Mouse (Mus musculus) CH12.LX (cell line): ENCODE measurements around the gene Kcne3. TPM values are rescaled to one million over a fixed set of nuclear protein-coding genes. Genes with fewer than 3 reads are reported as not detected.

Source experiments
- DNase-seq: peaks from one replicate; pipeline ENCODE4 v3.0.0-alpha.2; 2013; ENCODE audit errors: extremely low read depth
- H3K27ac ChIP-seq: 2 replicates; pipeline ENCODE4 v1.5.1; 2012; ENCODE audit warnings: low read depth, mild to moderate bottlenecking, control low read depth, moderate library complexity; ENCODE audit not compliant: insufficient read depth
- H3K27me3 ChIP-seq: replicated peaks from 2 replicates; pipeline ENCODE3; 2012; ENCODE audit warnings: inconsistent platforms
- H3K36me3 ChIP-seq, 2 experiments: replicated peaks in 1 of 2; 2 replicates each; pipeline versions ENCODE3 to v1.6.1; 2012; ENCODE audit warnings: inconsistent platforms in 1 of 2, low read length in 1 of 2, mild to moderate bottlenecking in 1 of 2, mixed read lengths in 1 of 2, moderate library complexity in 1 of 2; ENCODE audit not compliant: control insufficient read depth in 1 of 2, insufficient read depth in 1 of 2
- H3K4me1 ChIP-seq, 2 experiments: 2 replicates each; pipeline ENCODE4 v1.6.1; 2012; ENCODE audit warnings: inconsistent platforms in 1 of 2, moderate library complexity in 1 of 2; ENCODE audit not compliant: insufficient read depth in 2 of 2, control insufficient read depth in 1 of 2
- H3K4me2 ChIP-seq: 2 replicates; pipeline ENCODE4 v1.6.1; 2012; ENCODE audit warnings: low read depth, mild to moderate bottlenecking, control low read depth; ENCODE audit not compliant: poor library complexity, insufficient read depth, severe bottlenecking
- H3K4me3 ChIP-seq, 3 experiments: fragments of 150-350 bp in 1 of 3; sonication (generic) in 1 of 3; replicated peaks in 1 of 3; 2 replicates each; pipeline versions ENCODE3 to v1.5.1; 2011 to 2012; ENCODE audit warnings: low read depth in 2 of 3, low read length in 2 of 3, mild to moderate bottlenecking in 2 of 3, moderate library complexity in 2 of 3, control low read depth in 1 of 3, improper control_type of control experiment in 1 of 3, inconsistent platforms in 1 of 3, mixed read lengths in 1 of 3; ENCODE audit not compliant: poor library complexity in 1 of 3
- H3K79me2 ChIP-seq: replicated peaks from 2 replicates; pipeline ENCODE4 v1.6.1; 2012; ENCODE audit warnings: mild to moderate bottlenecking, moderate library complexity; ENCODE audit not compliant: control insufficient read depth, poor library complexity, insufficient read depth, severe bottlenecking; ENCODE audit errors: extremely low read depth
- H3K9ac ChIP-seq: 2 replicates; pipeline ENCODE4 v1.6.1; 2012; ENCODE audit warnings: low read depth, mild to moderate bottlenecking, control low read depth, moderate library complexity; ENCODE audit not compliant: insufficient read depth
- H3K9me3 ChIP-seq: replicated peaks from 2 replicates; pipeline ENCODE3; 2012; ENCODE audit warnings: low read length, inconsistent platforms, mixed read lengths
- CHD1 ChIP-seq: IDR thresholded peaks from 2 replicates; pipeline ENCODE4 v1.6.1; 2012; ENCODE audit warnings: low read depth, low read length, improper control_type of control experiment, inconsistent platforms
- CHD2 ChIP-seq: IDR thresholded peaks from 2 replicates; pipeline ENCODE4 v1.6.1; 2011; ENCODE audit warnings: low read length, improper control_type of control experiment
- E2F4 ChIP-seq: IDR thresholded peaks from 2 replicates; pipeline ENCODE4 v1.6.1; 2011; ENCODE audit warnings: low read depth, low read length, improper control_type of control experiment; ENCODE audit not compliant: insufficient replicate concordance
- ELF1 ChIP-seq: IDR thresholded peaks from 2 replicates; pipeline ENCODE4 v1.6.1; 2014; ENCODE audit warnings: low read depth, mild to moderate bottlenecking, inconsistent platforms, low read length, improper control_type of control experiment
- EP300 ChIP-seq: IDR thresholded peaks from 2 replicates; pipeline ENCODE4 v1.6.1; 2011; ENCODE audit warnings: low read length, improper control_type of control experiment
- ETS1 ChIP-seq: conservative IDR thresholded peaks from 2 replicates; pipeline ENCODE4 v1.6.1; 2012; ENCODE audit warnings: low read depth, mild to moderate bottlenecking, inconsistent platforms, low read length, improper control_type of control experiment, moderate library complexity
- GABPA ChIP-seq: IDR thresholded peaks from 2 replicates; pipeline ENCODE4 v1.6.1; 2012; ENCODE audit warnings: low read depth, low read length, improper control_type of control experiment, inconsistent platforms; ENCODE audit not compliant: insufficient replicate concordance
- IRF4 ChIP-seq: IDR thresholded peaks from 2 replicates; pipeline ENCODE4 v1.6.1; 2014; ENCODE audit warnings: low read depth, mild to moderate bottlenecking, inconsistent platforms, low read length, improper control_type of control experiment
- MAFK ChIP-seq: IDR thresholded peaks from 2 replicates; pipeline ENCODE4 v1.6.1; 2011; ENCODE audit warnings: low read length, improper control_type of control experiment; ENCODE audit not compliant: insufficient replicate concordance
- MAX ChIP-seq: IDR thresholded peaks from 2 replicates; pipeline ENCODE4 v1.6.1; 2011; ENCODE audit warnings: low read length, improper control_type of control experiment
- MAZ ChIP-seq: IDR thresholded peaks from 2 replicates; pipeline ENCODE4 v1.6.1; 2012; ENCODE audit warnings: low read depth, mild to moderate bottlenecking, inconsistent platforms, low read length, improper control_type of control experiment, moderate library complexity
- NRF1 ChIP-seq: IDR thresholded peaks from 2 replicates; pipeline ENCODE4 v1.6.1; 2014; ENCODE audit warnings: low read depth, mild to moderate bottlenecking, inconsistent platforms, low read length, improper control_type of control experiment, moderate library complexity
- PAX5 ChIP-seq: IDR thresholded peaks from 2 replicates; pipeline ENCODE4 v1.6.1; 2012; ENCODE audit warnings: low read length, inconsistent platforms, mixed read lengths
- POLR2AphosphoS2 ChIP-seq: IDR thresholded peaks from 2 replicates; pipeline ENCODE4 v1.6.1; 2011; ENCODE audit warnings: low read depth, low read length, improper control_type of control experiment
- TCF12 ChIP-seq: IDR thresholded peaks from 2 replicates; pipeline ENCODE4 v1.6.1; 2014; ENCODE audit warnings: low read depth, mild to moderate bottlenecking, inconsistent platforms, low read length, improper control_type of control experiment
- UBTF ChIP-seq: IDR thresholded peaks from 2 replicates; pipeline ENCODE4 v1.6.1; 2012; ENCODE audit warnings: low read depth, mild to moderate bottlenecking, inconsistent platforms, low read length, improper control_type of control experiment, moderate library complexity
- USF1 ChIP-seq: IDR thresholded peaks from 2 replicates; pipeline ENCODE4 v1.6.1; 2014; ENCODE audit warnings: low read depth, mild to moderate bottlenecking, inconsistent platforms, low read length, improper control_type of control experiment
- USF2 ChIP-seq: conservative IDR thresholded peaks from 2 replicates; pipeline ENCODE4 v1.6.1; 2011; ENCODE audit warnings: low read depth, low read length, improper control_type of control experiment
- ZC3H11A ChIP-seq: IDR thresholded peaks from 2 replicates; pipeline ENCODE4 v1.6.1; 2012; ENCODE audit warnings: low read depth, mild to moderate bottlenecking, inconsistent platforms, low read length, improper control_type of control experiment
- ZMIZ1 ChIP-seq: IDR thresholded peaks from 2 replicates; pipeline ENCODE4 v1.6.1; 2012; ENCODE audit warnings: low read depth, mild to moderate bottlenecking, inconsistent platforms, low read length, improper control_type of control experiment
- dilution Hi-C: fragments of 300-500 bp; cut with MboI; formaldehyde crosslinking; loops from 2 replicates; pipeline ENCODE4 v1.14.3; 2020; ENCODE audit warnings: low sequenced_read_pairs; ENCODE audit not compliant: extremely low pct_unique_long_range_greater_than_20kb, extremely low pct_ligation_motif_present
- in situ Hi-C: fragments of 300-500 bp; cut with MboI; formaldehyde crosslinking; loops from 3 replicates; pipeline ENCODE4 v1.14.3; 2019; ENCODE audit warnings: low sequenced_read_pairs, low pct_ligation_motif_present, low pct_unique_long_range_greater_than_20kb, mixed read lengths
- polyA plus RNA-seq: library from polyadenylated mRNA; unstranded; fragments of >175 nt; gene quantifications from 2 replicates; pipeline ENCODE4 v1.2.1, GENCODE M21; 2012; ENCODE audit warnings: low read depth; ENCODE audit not compliant: insufficient read length
- total RNA-seq, 2 experiments: library from RNA; depleted of rRNA; stranded (reverse); fragments of 300-350 nt in 1 of 2; fragments of >200 nt in 1 of 2; gene quantifications; 2 replicates each; pipeline ENCODE4 v1.2.3; 2012 to 2014

Gene Kcne3
- total and polyA plus RNA-seq, 3 experiments, result not detected

DNA sequence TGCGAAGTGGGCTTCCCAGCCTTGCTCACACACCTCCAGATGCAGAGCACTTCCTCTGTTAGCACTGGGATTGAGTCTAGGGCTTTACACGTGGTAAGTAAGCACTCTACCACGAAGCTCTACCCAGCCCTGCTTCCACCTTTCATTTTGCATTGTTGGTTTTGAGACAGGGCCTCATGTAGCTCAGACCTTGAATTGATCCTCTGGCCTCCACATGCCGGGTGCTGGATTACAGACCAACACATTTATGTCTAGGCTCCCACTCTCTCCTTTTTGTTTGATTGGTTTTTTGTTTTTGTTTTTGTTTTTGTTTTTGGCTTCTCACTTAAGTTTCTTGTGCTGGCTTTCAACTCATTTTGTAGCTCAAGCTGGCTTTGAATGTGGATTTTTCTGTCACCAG, 5.5 kb upstream of the Kcne3 start:
- Histone ChIP-seq H3K9ac (no peak overlapping the region), H3K36me3 (no peaks in the 10 kb centered on the region), H3K4me3 (no peak overlapping the region), H3K4me1 (peaks cover 0 to 3% of the 10 kb centered on the region in 2 experiments; a peak in 2 of 4 replicates), H3K27ac (no peak overlapping the region), H3K27me3 (no peaks in the 10 kb centered on the region), H3K79me2 (no peaks in the 10 kb centered on the region), H3K9me3 (no peaks in the 10 kb centered on the region), H3K4me2 (no peak overlapping the region)
- TF ChIP-seq MAX, result no peak
- TF ChIP-seq TCF12, result no peak
- no peak for TF ChIP-seq CHD2
- no peak for TF ChIP-seq NRF1
- no peak for TF ChIP-seq IRF4
- TF ChIP-seq E2F4, result no peak
- no peak for TF ChIP-seq UBTF
- TF ChIP-seq ZC3H11A, result no peak
- no peak for TF ChIP-seq MAFK
- TF ChIP-seq MAZ, result no peak
- no peak for TF ChIP-seq USF2
- no peak for TF ChIP-seq ETS1
- no peak for TF ChIP-seq GABPA
- no peak for TF ChIP-seq EP300
- no peak for TF ChIP-seq POLR2AphosphoS2
- no peak for DNase-seq
- dilution Hi-C loops (no loop called here), in situ Hi-C loops (no loop called here)

DNA sequence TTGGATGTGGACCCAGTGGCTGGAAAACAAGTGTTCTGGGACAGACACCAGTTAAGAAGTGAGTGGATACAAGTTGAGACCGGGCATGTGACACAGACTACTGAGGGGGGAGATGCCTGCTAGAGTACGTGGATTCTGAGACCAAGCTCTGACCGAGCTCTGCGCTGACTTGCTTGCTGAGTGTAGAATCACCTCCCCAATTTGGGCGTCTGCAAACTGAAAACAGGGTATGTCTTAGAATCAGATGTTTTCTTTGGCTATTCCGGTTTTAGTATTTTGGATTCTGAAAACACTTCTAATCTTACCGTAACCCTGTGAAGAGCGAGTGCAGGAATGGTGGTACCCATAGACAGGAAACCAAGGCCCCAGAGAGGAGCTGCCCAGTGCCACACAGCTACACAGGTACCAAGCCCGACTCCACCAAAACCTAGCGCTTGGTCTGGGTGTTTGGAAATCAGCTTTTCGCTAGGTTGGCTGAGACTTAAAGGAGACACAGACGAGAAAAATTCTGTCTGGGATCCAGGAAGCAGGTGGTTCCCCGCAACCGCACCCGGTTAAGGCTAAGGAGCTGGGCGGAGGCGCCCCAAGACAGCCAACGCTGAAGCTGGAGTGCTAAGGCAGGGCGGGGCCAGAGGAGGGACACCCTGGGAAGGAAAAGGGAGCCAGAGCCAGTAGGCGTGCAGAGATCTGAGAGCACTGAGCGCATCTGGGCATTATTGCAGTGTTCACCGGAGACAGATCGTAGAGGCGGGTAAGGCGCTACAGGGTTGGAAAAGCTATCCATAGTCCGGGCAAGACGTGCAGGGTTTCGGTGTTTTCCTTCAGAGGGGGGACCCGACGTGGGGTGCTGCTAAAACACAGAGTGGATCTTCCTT, 2.0 kb downstream of the Kcne3 start:
- TF ChIP-seq PAX5, result no peak
- no peak for TF ChIP-seq CHD1
- TF ChIP-seq CHD2, result no peak
- no peak for TF ChIP-seq ELF1
- TF ChIP-seq MAZ, result no peak
- TF ChIP-seq ZC3H11A, result no peak
- TF ChIP-seq MAFK, result no peak
- TF ChIP-seq USF1, result no peak
- no peak for TF ChIP-seq POLR2AphosphoS2
- TF ChIP-seq ZMIZ1, result no peak
- TF ChIP-seq MAX, result no peak
- TF ChIP-seq, all 38 proteins: peak for 0
- DNase-seq, result no peak
- H3K9ac ChIP-seq, result no peak overlapping the region

More for the DNA sequence above, 2.0 kb downstream of the Kcne3 start:
- peaks cover 3% of the 10 kb centered on the region for H3K27me3 ChIP-seq
- dilution Hi-C loops, result no loop called here
- H3K4me2 ChIP-seq, result no peak overlapping the region
- no peak overlapping the region for H3K27ac ChIP-seq
- H3K4me1 ChIP-seq, result peaks cover 0 to 5% of the 10 kb centered on the region in 2 experiments; a peak in 2 of 4 replicates
- no peaks in the 10 kb centered on the region for H3K9me3 ChIP-seq
- in situ Hi-C loops, result loop anchor here (25.0 kb wide), 1 partner anchor 166 kb away; the partner anchor contains the start of gene Chrdl2
- no peaks in the 10 kb centered on the region for H3K79me2 ChIP-seq
- no peak overlapping the region for H3K4me3 ChIP-seq
- H3K36me3 ChIP-seq, result no peaks in the 10 kb centered on the region
